Mouse (Mus musculus): ENCODE data around the gene Axdnd1.

DNA sequence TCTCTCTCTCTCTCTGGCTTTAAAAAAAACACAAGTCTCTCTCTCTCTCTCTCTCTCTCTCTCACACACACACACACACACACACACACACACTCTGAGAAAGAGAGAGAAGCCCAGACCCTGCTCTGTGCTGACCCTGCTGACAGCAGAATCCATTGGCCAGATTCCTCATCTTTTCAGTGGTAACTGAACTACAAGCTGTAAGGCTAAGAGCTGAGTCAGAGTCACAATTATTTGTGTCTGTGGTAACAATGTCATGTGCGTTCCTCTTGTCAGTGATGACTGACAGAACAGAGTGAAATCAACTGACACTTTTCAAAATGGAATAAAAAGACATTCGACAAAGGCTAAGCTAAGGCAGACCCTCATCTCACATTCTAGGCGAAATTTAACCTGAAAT is 47.6 kb upstream of the Axdnd1 start:
- no peak for TF ChIP-seq POLR2A (IDR thresholded peaks at IDR 0.05; ENCODE audit: low read depth, low read length)
- no peak for TF ChIP-seq CTCF (IDR thresholded peaks at IDR 0.05; ENCODE audit: extremely low read depth, insufficient read depth, insufficient read length, insufficient replicate concordance)
